Mouse (Mus musculus): ENCODE results near the gene Tcaf3. TPM values are rescaled to one million over a fixed set of nuclear protein-coding genes. Genes with fewer than 3 reads are reported as not detected.

Tcaf3 gene
- polyA plus RNA-seq, 1 experiment from 2014 or later: not detected

- DNase-seq (ENCODE audit: low spot score): no peak
Measured at GRCm38 (mm10) chr6:42542036-42543031, 55.2 kb downstream of the Tcaf3 start.

GRCm38 (mm10) chr6:42540681-42541080 lies 56.8 kb downstream of the Tcaf3 start:
- no peak for DNase-seq (ENCODE audit: low spot score)

DNA sequence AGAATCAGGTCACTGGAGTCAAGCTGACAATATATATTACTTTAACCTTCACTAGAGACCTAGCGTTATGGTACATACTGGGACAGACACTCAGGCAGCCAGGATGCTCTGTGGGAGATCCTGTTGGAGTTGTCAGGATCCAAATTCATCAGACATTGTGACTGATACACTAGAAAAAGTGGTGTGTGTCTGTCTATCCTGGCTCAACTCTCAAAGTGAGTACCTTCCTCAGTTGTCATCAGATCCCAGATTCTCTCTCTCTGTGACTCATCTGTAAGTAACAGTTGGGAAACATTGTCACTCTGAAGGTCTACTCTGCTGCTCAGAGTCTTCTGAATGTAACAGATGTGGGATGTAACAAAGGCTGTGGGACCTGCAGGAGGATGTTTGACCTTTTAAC lies 57.8 kb downstream of the Tcaf3 start:
- DNase-seq (ENCODE audit: low spot score): no peak

Other genes starting within 250 kb of the Tcaf3 start
- gene Zyx, start 248.1 kb downstream of the Tcaf3 start, polyA plus RNA-seq (2015; fragmentation: Nextera tagmentation; extraction: Ambion mirVana): 60.7 and 64.4 TPM in 2 replicates
- gene Epha1, start 224.4 kb downstream of the Tcaf3 start, polyA plus RNA-seq (2015; fragmentation: Nextera tagmentation; extraction: Ambion mirVana): 4.0 and 4.3 TPM in 2 replicates
- not detected in 2 replicates for gene Tas2r143, start 197.5 kb downstream of the Tcaf3 start, polyA plus RNA-seq (2015; fragmentation: Nextera tagmentation; extraction: Ambion mirVana)
- not detected in 2 replicates for gene Tas2r135, start 192.3 kb downstream of the Tcaf3 start, polyA plus RNA-seq (2015; fragmentation: Nextera tagmentation; extraction: Ambion mirVana)
- not detected in 2 replicates for gene Tas2r126, start 163.2 kb downstream of the Tcaf3 start, polyA plus RNA-seq (2015; fragmentation: Nextera tagmentation; extraction: Ambion mirVana)
- not detected in 2 replicates for gene Olfr458, start 132.5 kb downstream of the Tcaf3 start, polyA plus RNA-seq (2015; fragmentation: Nextera tagmentation; extraction: Ambion mirVana)
- not detected in 2 replicates for gene Olfr457, start 121.4 kb downstream of the Tcaf3 start, polyA plus RNA-seq (2015; fragmentation: Nextera tagmentation; extraction: Ambion mirVana)
- gene Olfr456, start 110.5 kb downstream of the Tcaf3 start, polyA plus RNA-seq (2015; fragmentation: Nextera tagmentation; extraction: Ambion mirVana): not detected in 2 replicates
- not detected in 2 replicates for gene Olfr455, start 50.1 kb downstream of the Tcaf3 start, polyA plus RNA-seq (2015; fragmentation: Nextera tagmentation; extraction: Ambion mirVana)
- gene Tcaf2, start 47.6 kb upstream of the Tcaf3 start, polyA plus RNA-seq (2015; fragmentation: Nextera tagmentation; extraction: Ambion mirVana): 5.2 and 5.3 TPM in 2 replicates
- gene Tcaf1, start 112.4 kb upstream of the Tcaf3 start, polyA plus RNA-seq (2015; fragmentation: Nextera tagmentation; extraction: Ambion mirVana): 4.3 and 5.0 TPM in 2 replicates
- not detected in 2 replicates for gene Olfr453, start 141.7 kb upstream of the Tcaf3 start, polyA plus RNA-seq (2015; fragmentation: Nextera tagmentation; extraction: Ambion mirVana)
- gene Olfr38, start 158.7 kb upstream of the Tcaf3 start, polyA plus RNA-seq (2015; fragmentation: Nextera tagmentation; extraction: Ambion mirVana): not detected in 2 replicates
- not detected in 2 replicates for gene Olfr452, start 187.4 kb upstream of the Tcaf3 start, polyA plus RNA-seq (2015; fragmentation: Nextera tagmentation; extraction: Ambion mirVana)
- gene Olfr450, start 214.2 kb upstream of the Tcaf3 start, polyA plus RNA-seq (2015; fragmentation: Nextera tagmentation; extraction: Ambion mirVana): not detected in 2 replicates
- not detected in 2 replicates for gene Olfr449, start 236.7 kb upstream of the Tcaf3 start, polyA plus RNA-seq (2015; fragmentation: Nextera tagmentation; extraction: Ambion mirVana)

All from thymus, postnatal 0 days (tissue).